Mouse (Mus musculus) liver, postnatal 0 days (tissue): Measurements from ENCODE around the gene Gzf1. TPM values are rescaled to one million over a fixed set of nuclear protein-coding genes. Genes with fewer than 3 reads are reported as not detected.

Experiments
- ATAC-seq: fragments of 200-750 bp; cut with Nextera tagmentation; 2 replicates; pipeline ENCODE4 v1.8.0; 2017; ENCODE audit warnings: mild to moderate bottlenecking, moderate library complexity
- DNase-seq: peaks from one replicate; pipeline ENCODE4 v3.0.0-alpha.2; 2016
- H3K27ac ChIP-seq: fragments of 300-500 bp; sonication (generic); 2 replicates; pipeline ENCODE4 v1.5.1; 2014; ENCODE audit warnings: antibody characterized with exemption, moderate library complexity, mild to moderate bottlenecking, low read depth
- H3K27me3 ChIP-seq: fragments of 300-500 bp; sonication (generic); 2 replicates; pipeline ENCODE4 v1.6.1; 2014; ENCODE audit warnings: low read length, control low read depth, mixed read lengths; ENCODE audit not compliant: insufficient read depth
- H3K36me3 ChIP-seq: fragments of 300-500 bp; sonication (generic); replicated peaks from 2 replicates; pipeline ENCODE4 v1.6.1; 2014; ENCODE audit warnings: mild to moderate bottlenecking, control low read depth, low read length, moderate library complexity, mixed read lengths; ENCODE audit not compliant: insufficient read depth
- H3K4me1 ChIP-seq: fragments of 300-500 bp; sonication (generic); 2 replicates; pipeline ENCODE4 v1.6.1; 2014; ENCODE audit warnings: antibody characterized with exemption, mild to moderate bottlenecking, control low read depth; ENCODE audit not compliant: insufficient read depth
- H3K4me2 ChIP-seq: fragments of 300-500 bp; sonication (generic); 2 replicates; pipeline ENCODE4 v1.6.1; 2014; ENCODE audit warnings: low read depth, mild to moderate bottlenecking, low read length, moderate library complexity, mixed read lengths
- H3K4me3 ChIP-seq: fragments of 300-500 bp; sonication (generic); 2 replicates; pipeline ENCODE4 v1.5.1; 2014; ENCODE audit warnings: low read depth, low read length
- H3K9ac ChIP-seq: fragments of 300-500 bp; sonication (generic); replicated peaks from 2 replicates; pipeline ENCODE4 v1.6.1; 2014; ENCODE audit warnings: mild to moderate bottlenecking, moderate library complexity
- H3K9me3 ChIP-seq: fragments of 300-500 bp; sonication (generic); 2 replicates; pipeline ENCODE4 v1.6.1; 2016; ENCODE audit warnings: mild to moderate bottlenecking, control low read depth, low read length, mixed read lengths
- CTCF ChIP-seq: sonication (generic); IDR thresholded peaks from 2 replicates; pipeline ENCODE4 v1.5.1; 2016; ENCODE audit warnings: antibody characterized with exemption, low read depth
- EP300 ChIP-seq: IDR thresholded peaks from 2 replicates; pipeline ENCODE4 v1.6.1; 2016; ENCODE audit warnings: antibody characterized with exemption, low read depth, mild to moderate bottlenecking
- WGBS: fragments of 180-500 bp; shearing (Covaris S2); extraction: QIAGEN DNeasy Blood & Tissue Kit; methylation state at CpG from one replicate; pipeline ENCODE4 v1.1.7; 2014; ENCODE audit not compliant: insufficient replicate concordance; 5-methylcytosine and 5-hydroxymethylcytosine counted together
- polyA plus RNA-seq: library from polyadenylated mRNA; unstranded; fragments of >200 nt; fragmentation: Nextera tagmentation; extraction: Ambion mirVana; gene quantifications from 2 replicates; pipeline ENCODE4 v1.2.1, GENCODE M21; 2015

Gene Gzf1
- 14.3 and 15.4 TPM in 2 replicates for polyA plus RNA-seq

DNA sequence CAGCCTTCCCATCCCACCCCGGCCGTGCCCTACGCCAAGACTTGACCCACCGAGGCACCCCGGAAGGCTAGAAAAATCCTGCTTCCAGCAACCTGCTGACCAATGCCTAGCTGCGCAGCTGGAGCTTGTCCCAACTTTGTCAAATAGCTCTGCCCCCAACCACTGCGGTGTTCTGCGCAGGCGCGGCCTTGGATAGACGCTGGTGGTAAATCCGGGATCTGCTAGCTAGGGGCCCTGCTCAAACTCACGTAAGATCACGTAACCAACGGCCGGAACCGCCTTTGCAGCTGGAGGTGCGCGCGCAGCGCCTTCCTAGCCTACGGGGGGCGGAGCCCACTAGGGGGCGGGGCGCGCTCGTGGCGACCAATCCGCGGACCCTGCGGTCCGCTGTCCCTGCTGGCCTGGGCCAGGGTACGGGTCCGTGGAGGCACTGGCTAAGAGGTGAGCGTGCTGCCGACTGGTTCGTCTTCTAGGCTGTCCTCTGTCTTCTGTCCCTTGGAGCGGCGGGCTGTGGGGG is at the start of gene Gzf1:
TSS of gene Gzf1 (plus strand) at position 249 of the 517 bp plus-strand sequence.
- Histone ChIP-seq H3K27me3 (no peaks in the 10 kb centered on the region), H3K4me2 (peak within 1 kb of the TSS; percentile 87), H3K27ac (peak within 1 kb of the TSS; percentile 95), H3K4me1 (peaks cover 48% of the 10 kb centered on the region), H3K9ac (peak within 1 kb of the TSS; percentile 75), H3K4me3 (peak within 1 kb of the TSS; percentile 67), H3K9me3 (no peaks in the 10 kb centered on the region), H3K36me3 (peaks cover 30% of the 10 kb centered on the region)
- ATAC-seq: peak; percentile 87
- DNase-seq: peak; percentile 99
- 2% methylated on average over 39 of the region's 39 CpGs for WGBS
- TF ChIP-seq CTCF (peak; percentile 48), EP300 (no peak)

DNA sequence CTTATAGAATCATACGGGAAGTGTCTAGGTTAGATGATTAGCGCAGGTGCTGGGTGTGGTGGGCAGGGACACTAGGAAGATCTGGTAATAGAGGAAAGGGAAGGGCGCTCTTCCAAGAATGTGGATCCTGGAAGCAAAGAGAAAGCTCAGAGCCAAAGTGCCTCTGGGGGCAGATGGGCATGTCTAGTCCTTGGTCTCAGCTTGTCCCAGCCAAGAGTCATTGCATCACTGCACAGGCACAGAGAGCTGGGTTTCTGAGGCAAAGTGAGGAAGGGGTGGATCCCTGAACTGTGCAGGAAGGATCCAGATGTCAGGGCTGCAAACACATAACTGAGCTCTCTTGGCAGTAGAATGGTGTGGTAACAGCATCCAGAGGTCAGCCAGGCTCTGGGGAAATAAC is 49.2 kb upstream of the Gzf1 start:
- Histone ChIP-seq H3K36me3 (no peaks in the 10 kb centered on the region), H3K9me3 (no peaks in the 10 kb centered on the region), H3K4me1 (no peaks in the 10 kb centered on the region), H3K9ac (no peak overlapping the region), H3K4me2 (no peak overlapping the region), H3K27me3 (no peaks in the 10 kb centered on the region), H3K27ac (no peak overlapping the region), H3K4me3 (no peak overlapping the region)
- WGBS: 68% methylated on average over 3 of the region's 3 CpGs
- DNase-seq: no peak
- no peak for ATAC-seq
- TF ChIP-seq EP300 (no peak), CTCF (no peak)

DNA sequence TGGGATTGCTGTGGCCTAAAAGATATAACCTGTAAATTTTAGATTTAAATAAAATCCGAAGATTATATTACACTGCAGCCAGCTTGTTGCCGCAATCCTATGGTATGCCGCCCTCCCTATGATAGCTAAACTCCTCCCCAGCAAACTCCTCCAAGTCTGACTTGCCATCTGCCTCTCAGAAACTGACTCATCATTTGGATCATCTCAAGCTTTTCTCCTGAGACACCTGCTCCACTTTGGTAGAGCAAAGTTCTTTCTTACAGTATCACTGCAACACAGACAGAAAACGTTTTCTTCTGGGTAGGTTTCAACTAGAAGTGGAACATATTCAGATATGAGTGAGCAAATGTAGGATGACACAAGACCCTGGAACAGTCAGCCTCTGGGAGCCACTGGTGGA is 46.4 kb upstream of the Gzf1 start:
- H3K9ac ChIP-seq: no peak overlapping the region
- H3K4me2 ChIP-seq: no peak overlapping the region
- TF ChIP-seq EP300 (no peak), CTCF (no peak)
- no peaks in the 10 kb centered on the region for H3K4me1 ChIP-seq
- 77% methylated on average over 4 of the region's 4 CpGs for WGBS
- H3K27ac ChIP-seq: no peak overlapping the region
- ATAC-seq (no peak), DNase-seq (no peak)
- no peaks in the 10 kb centered on the region for H3K27me3 ChIP-seq
- H3K36me3 ChIP-seq: no peaks in the 10 kb centered on the region
- H3K4me3 ChIP-seq: no peak overlapping the region
- no peaks in the 10 kb centered on the region for H3K9me3 ChIP-seq

DNA sequence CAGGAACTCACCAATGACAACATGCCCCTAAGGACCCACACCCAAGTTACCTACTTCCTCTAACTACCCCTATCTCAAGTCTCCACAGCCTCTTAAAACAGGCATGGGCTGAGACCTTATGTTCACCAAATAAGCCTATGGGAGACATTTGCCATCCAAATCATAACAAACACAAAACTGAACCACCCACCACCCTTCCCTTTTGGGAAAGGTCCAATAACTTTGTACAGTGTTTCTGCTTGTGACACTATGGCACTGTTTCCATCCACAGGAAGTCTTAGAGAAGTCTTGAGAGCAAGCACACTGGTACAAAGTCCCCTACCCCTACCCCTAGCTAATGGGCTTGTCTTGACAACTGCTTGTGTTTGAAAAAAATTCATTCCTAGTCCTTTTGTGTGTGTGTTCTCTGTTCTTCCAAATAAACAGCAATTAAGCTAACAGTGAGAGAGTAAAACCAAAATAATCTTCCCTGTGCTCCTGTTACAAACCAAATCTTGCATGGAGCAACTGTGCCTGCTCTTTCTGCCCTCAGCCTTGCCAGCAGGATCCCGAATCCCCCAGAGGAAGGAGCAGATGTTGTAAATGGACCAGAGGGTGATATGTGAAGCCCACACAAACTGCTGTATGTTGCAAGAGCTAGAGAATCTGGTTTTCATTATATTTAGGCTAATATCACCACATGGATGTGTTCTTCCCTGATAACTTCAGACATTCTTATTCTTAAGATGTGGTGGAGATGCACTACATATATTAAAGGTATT is 38.0 kb upstream of the Gzf1 start:
- DNase-seq: no peak
- WGBS: 26% methylated on average over 1 of the region's 1 CpGs

DNA sequence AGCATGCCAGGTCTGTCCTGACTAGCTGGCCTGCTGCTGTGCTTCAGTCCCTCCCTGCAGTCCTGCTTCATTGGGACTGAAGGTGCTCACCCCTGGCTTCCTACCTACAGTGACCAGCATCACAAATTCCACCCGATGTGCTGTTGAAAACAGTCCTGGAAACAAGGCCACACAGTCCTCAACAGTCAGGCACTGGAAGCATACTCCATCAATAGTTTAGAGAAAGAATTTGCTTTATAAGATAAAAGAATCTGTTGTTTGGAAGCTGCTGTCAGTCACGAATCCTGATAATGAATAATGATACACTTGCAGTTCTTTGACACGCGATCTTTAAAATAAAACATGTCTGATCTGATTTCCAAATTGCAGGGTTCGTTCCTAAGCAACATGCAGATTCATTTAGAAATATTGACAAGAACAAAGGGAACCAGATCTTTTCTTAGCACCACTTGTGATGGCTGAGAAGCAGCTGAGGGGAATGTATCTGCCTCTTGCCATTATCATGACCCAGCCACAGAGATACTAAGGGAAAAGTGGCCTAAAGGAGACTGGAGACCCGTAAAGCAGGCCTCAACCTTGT is 36.3 kb upstream of the Gzf1 start:
- H3K36me3 ChIP-seq: no peaks in the 10 kb centered on the region
- no peak overlapping the region for H3K4me2 ChIP-seq
- H3K4me3 ChIP-seq: no peak overlapping the region
- WGBS: 72% methylated on average over 6 of the region's 6 CpGs
- no peaks in the 10 kb centered on the region for H3K27me3 ChIP-seq
- H3K4me1 ChIP-seq: no peaks in the 10 kb centered on the region
- ATAC-seq: no peak
- no peaks in the 10 kb centered on the region for H3K9me3 ChIP-seq
- no peak overlapping the region for H3K27ac ChIP-seq
- no peak for TF ChIP-seq EP300
- no peak for TF ChIP-seq CTCF
- DNase-seq: no peak
- H3K9ac ChIP-seq: no peak overlapping the region

More for the DNA sequence above, 38.0 kb upstream of the Gzf1 start:
- Histone ChIP-seq H3K27ac (no peak overlapping the region), H3K27me3 (no peaks in the 10 kb centered on the region), H3K9ac (no peak overlapping the region), H3K36me3 (no peaks in the 10 kb centered on the region), H3K4me2 (no peak overlapping the region), H3K4me1 (no peaks in the 10 kb centered on the region), H3K9me3 (no peaks in the 10 kb centered on the region), H3K4me3 (no peak overlapping the region)
- ATAC-seq: no peak
- TF ChIP-seq CTCF (no peak), EP300 (no peak)

DNA sequence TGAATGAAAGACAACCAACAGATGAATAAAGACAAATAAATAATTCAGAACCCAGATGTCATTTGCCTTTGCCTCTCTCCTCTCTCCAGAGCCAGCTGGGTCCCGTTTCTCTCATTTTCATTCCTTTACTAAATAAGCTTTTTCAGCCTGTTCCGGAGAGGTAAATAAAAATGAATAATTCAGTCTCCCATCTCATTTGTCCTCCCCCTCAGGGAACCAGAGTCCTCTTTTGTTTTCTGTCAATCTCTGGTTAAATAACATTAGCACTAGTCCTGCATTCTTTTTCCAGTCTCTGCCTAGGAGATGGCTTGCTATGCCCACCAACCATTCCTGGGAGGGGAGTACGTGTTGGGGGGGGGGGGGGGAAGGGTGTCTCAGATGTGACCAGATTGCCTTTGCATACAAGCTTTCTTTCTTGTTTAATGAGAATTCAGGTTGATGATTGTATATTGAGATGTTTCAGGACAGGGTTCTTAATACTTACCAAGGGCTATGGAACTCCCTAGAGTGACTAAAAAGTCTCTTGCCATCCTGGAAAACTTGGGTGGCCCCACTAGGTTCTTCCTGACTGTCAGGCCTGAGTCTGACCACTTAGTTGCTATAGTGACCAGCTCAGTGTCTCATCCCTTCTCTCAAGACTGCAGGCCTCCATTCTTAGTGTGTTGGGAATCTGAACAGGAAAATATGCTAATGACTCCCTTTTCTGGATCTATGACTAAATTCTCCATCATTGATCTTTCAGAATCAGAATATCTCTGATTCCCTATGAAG is 30.1 kb upstream of the Gzf1 start:
- no peak for DNase-seq
- Histone ChIP-seq H3K27ac (no peak overlapping the region), H3K9me3 (no peaks in the 10 kb centered on the region), H3K27me3 (no peaks in the 10 kb centered on the region), H3K9ac (no peak overlapping the region), H3K4me1 (no peaks in the 10 kb centered on the region), H3K36me3 (no peaks in the 10 kb centered on the region), H3K4me2 (no peak overlapping the region), H3K4me3 (no peak overlapping the region)
- no peak for TF ChIP-seq CTCF
- TF ChIP-seq EP300: no peak
- 58% methylated on average over 3 of the region's 3 CpGs for WGBS
- ATAC-seq: no peak
